Mouse (Mus musculus): ENCODE data around the gene Cnbd2. TPM values are rescaled to one million over a fixed set of nuclear protein-coding genes. Genes with fewer than 3 reads are reported as not detected.

The Cnbd2 gene
- polyA plus RNA-seq, 1 experiment from 2014 or later = 6.4 TPM

DNA sequence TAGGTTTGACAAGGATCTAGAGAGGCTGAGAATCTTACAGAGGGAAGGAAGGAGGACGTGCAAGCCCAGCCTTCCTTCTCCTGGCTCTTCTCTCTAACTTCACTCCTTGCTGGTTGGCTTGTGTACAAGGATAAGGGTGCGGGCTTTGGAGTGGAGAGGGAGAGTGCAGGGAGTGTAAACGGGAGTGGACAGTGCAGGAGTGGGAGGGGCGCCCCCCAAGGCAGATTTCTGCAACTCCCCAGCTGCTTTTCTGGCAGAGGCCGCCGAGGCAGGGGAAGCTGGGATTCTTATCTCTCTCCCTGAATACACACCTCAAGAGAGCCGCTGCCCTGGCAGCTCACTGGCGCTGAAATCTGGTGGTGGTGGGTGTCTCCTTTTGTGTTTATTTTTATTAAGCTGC lies 110.5 kb downstream of the Cnbd2 start:
- H3K9me3 ChIP-seq (ENCODE audit: control insufficient read depth, low read length) = no peaks in the 10 kb centered on the region
- H3K27ac ChIP-seq (ENCODE audit: low read depth, low read length) = no peak overlapping the region
- no peaks in the 10 kb centered on the region for H3K36me3 ChIP-seq (ENCODE audit: control insufficient read depth, insufficient read depth, low read length)
- ATAC-seq (ENCODE audit: low FRiP score, low TSS enrichment) = no peak
- H3K4me2 ChIP-seq (replicated peaks; ENCODE audit: low read depth, low read length) = no peak overlapping the region
- no peak overlapping the region for H3K4me3 ChIP-seq (ENCODE audit: low read length)
- peaks cover 13% of the 10 kb centered on the region for H3K4me1 ChIP-seq (ENCODE audit: control insufficient read depth, insufficient read depth, low read length)
- no peak overlapping the region for H3K9ac ChIP-seq (ENCODE audit: low read depth, low read length)
- WGBS = 10% methylated on average over 8 of the region's 8 CpGs
- H3K27me3 ChIP-seq (ENCODE audit: control insufficient read depth, insufficient read depth, low read length) = peaks cover 38% of the 10 kb centered on the region

DNA sequence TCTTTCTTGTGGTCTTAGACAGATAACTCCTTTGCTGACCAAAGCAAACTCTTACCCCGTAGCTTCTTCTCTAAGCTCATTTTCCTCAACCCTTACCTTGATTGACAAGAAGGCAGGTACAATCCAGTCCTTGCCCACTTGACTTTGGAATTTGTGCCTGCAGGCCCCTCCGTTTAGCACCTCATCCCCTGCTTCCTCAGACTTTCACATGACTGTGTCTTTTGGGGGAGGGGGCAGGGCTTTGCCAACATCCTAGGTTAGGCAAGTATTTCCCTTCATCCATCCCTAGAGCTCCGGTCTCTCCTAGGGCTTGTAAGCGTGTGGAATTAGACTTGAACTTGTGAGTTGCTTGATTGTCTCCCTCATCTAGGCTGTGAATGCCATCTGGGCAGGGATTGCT lies 111.6 kb downstream of the Cnbd2 start:
- no peak overlapping the region for H3K9ac ChIP-seq (ENCODE audit: low read depth, low read length)
- H3K4me3 ChIP-seq (ENCODE audit: low read length) = no peak overlapping the region
- H3K4me1 ChIP-seq (ENCODE audit: control insufficient read depth, insufficient read depth, low read length) = peaks cover 13% of the 10 kb centered on the region
- peaks cover 38% of the 10 kb centered on the region for H3K27me3 ChIP-seq (ENCODE audit: control insufficient read depth, insufficient read depth, low read length)
- no peak for ATAC-seq (ENCODE audit: low FRiP score, low TSS enrichment)
- 78% methylated on average over 4 of the region's 4 CpGs for WGBS
- no peaks in the 10 kb centered on the region for H3K36me3 ChIP-seq (ENCODE audit: control insufficient read depth, insufficient read depth, low read length)
- no peaks in the 10 kb centered on the region for H3K9me3 ChIP-seq (ENCODE audit: control insufficient read depth, low read length)
- no peak overlapping the region for H3K4me2 ChIP-seq (replicated peaks; ENCODE audit: low read depth, low read length)
- H3K27ac ChIP-seq (ENCODE audit: low read depth, low read length) = no peak overlapping the region

Small RNAs within 50 kb of the gene (microRNA-seq; reads per million reads assigned to microRNA genes)
- gene Gm22758 (not detected), gene Gm22759 (not detected)

Other genes with a start within 250 kb of the Cnbd2 start
- 2.3 and 3.1 TPM in 2 replicates for gene Spag4, start 247.1 kb upstream of the Cnbd2 start, polyA plus RNA-seq (2014; fragmentation: Nextera tagmentation; extraction: Ambion mirVana)
- gene Cpne1, start 200.3 kb upstream of the Cnbd2 start, polyA plus RNA-seq (2014; fragmentation: Nextera tagmentation; extraction: Ambion mirVana) = 39.6 and 57.5 TPM in 2 replicates
- gene Rbm12, start 200.3 kb upstream of the Cnbd2 start, polyA plus RNA-seq (2014; fragmentation: Nextera tagmentation; extraction: Ambion mirVana) = 15.5 and 37.2 TPM in 2 replicates
- gene Gm28036, start 185.2 kb upstream of the Cnbd2 start, polyA plus RNA-seq (2014; fragmentation: Nextera tagmentation; extraction: Ambion mirVana) = 3.4 and 13.2 TPM in 2 replicates
- 417 and 550 TPM in 2 replicates for gene Romo1, start 168.3 kb upstream of the Cnbd2 start, polyA plus RNA-seq (2014; fragmentation: Nextera tagmentation; extraction: Ambion mirVana)
- 40.8 and 44.6 TPM in 2 replicates for gene Nfs1, start 168.1 kb upstream of the Cnbd2 start, polyA plus RNA-seq (2014; fragmentation: Nextera tagmentation; extraction: Ambion mirVana)
- 683 and 751 TPM in 2 replicates for gene Rbm39, start 132.1 kb upstream of the Cnbd2 start, polyA plus RNA-seq (2014; fragmentation: Nextera tagmentation; extraction: Ambion mirVana)
- gene Phf20, start 115.8 kb upstream of the Cnbd2 start, polyA plus RNA-seq (2014; fragmentation: Nextera tagmentation; extraction: Ambion mirVana) = 68.8 and 71.7 TPM in 2 replicates
- 74.2 TPM in 2 replicates for gene Scand1, start 405 bp downstream of the Cnbd2 start, polyA plus RNA-seq (2014; fragmentation: Nextera tagmentation; extraction: Ambion mirVana)
- gene Epb41l1, start 108.6 kb downstream of the Cnbd2 start, polyA plus RNA-seq (2014; fragmentation: Nextera tagmentation; extraction: Ambion mirVana) = 2.5 and 3.1 TPM in 2 replicates
- gene Aar2, start 235.3 kb downstream of the Cnbd2 start, polyA plus RNA-seq (2014; fragmentation: Nextera tagmentation; extraction: Ambion mirVana) = 34.0 and 45.2 TPM in 2 replicates

All from kidney, embryonic 14.5 days (tissue).